Mouse (Mus musculus) kidney, embryonic 14.5 days (tissue): ENCODE results near the gene Ccdc85c. TPM values are rescaled to one million over a fixed set of nuclear protein-coding genes. Genes with fewer than 3 reads are reported as not detected.
A peak's percentile ranks its signal among the peaks of the same experiment; 100 is the strongest.

Experiments used
- ATAC-seq: fragments of 200-750 bp; cut with Nextera tagmentation; 2 replicates; pipeline ENCODE4 v1.8.0; 2017; ENCODE audit warnings: moderate number of reproducible peaks, mild to moderate bottlenecking, moderate TSS enrichment, moderate library complexity; ENCODE audit not compliant: low FRiP score, low TSS enrichment
- H3K27ac ChIP-seq: fragments of 300-500 bp; sonication (generic); 2 replicates; pipeline ENCODE4 v1.5.1; 2014; ENCODE audit warnings: low read depth, mild to moderate bottlenecking, low read length, moderate library complexity, mixed read lengths
- H3K27me3 ChIP-seq: fragments of 300-500 bp; sonication (generic); 2 replicates; pipeline ENCODE4 v1.6.1; 2014; ENCODE audit warnings: mild to moderate bottlenecking, low read length; ENCODE audit not compliant: control insufficient read depth, insufficient read depth
- H3K36me3 ChIP-seq: fragments of 300-500 bp; sonication (generic); 2 replicates; pipeline ENCODE4 v1.6.1; 2014; ENCODE audit warnings: low read length, mixed read lengths; ENCODE audit not compliant: control insufficient read depth, insufficient read depth
- H3K4me1 ChIP-seq: fragments of 300-500 bp; sonication (generic); 2 replicates; pipeline ENCODE4 v1.6.1; 2014; ENCODE audit warnings: low read length, mixed read lengths; ENCODE audit not compliant: control insufficient read depth, insufficient read depth
- H3K4me2 ChIP-seq: fragments of 300-500 bp; sonication (generic); replicated peaks from 2 replicates; pipeline ENCODE4 v1.6.1; 2014; ENCODE audit warnings: low read depth, mild to moderate bottlenecking, low read length
- H3K4me3 ChIP-seq: fragments of 300-500 bp; sonication (generic); 2 replicates; pipeline ENCODE4 v1.5.1; 2014; ENCODE audit warnings: mild to moderate bottlenecking, low read length
- H3K9ac ChIP-seq: fragments of 300-500 bp; sonication (generic); 2 replicates; pipeline ENCODE4 v1.6.1; 2014; ENCODE audit warnings: low read depth, mild to moderate bottlenecking, low read length, moderate library complexity
- H3K9me3 ChIP-seq: fragments of 300-500 bp; sonication (generic); 2 replicates; pipeline ENCODE4 v1.6.1; 2016; ENCODE audit warnings: low read length; ENCODE audit not compliant: control insufficient read depth
- WGBS: fragments of 180-500 bp; shearing (Covaris S2); extraction: QIAGEN DNeasy Blood & Tissue Kit; methylation state at CpG from one replicate; pipeline ENCODE4 v1.1.7; 2014; 5-methylcytosine and 5-hydroxymethylcytosine counted together
- polyA plus RNA-seq: library from polyadenylated mRNA; unstranded; fragments of >200 nt; fragmentation: Nextera tagmentation; extraction: Ambion mirVana; gene quantifications from 2 replicates; pipeline ENCODE4 v1.2.1, GENCODE M21; 2014

The Ccdc85c gene
- polyA plus RNA-seq, 1 experiment from 2014 or later: 9.9 TPM

GRCm38 (mm10) chr12:108286381-108286780, 11.2 kb upstream of the Ccdc85c start:
- 81% methylated on average over 4 of the region's 4 CpGs for WGBS
- Histone ChIP-seq H3K4me1 (peaks cover 10% of the 10 kb centered on the region), H3K4me2 (no peak overlapping the region), H3K27me3 (0 out of 2 replicates have a peak, but pooled peaks cover 5% of the 10 kb centered on the region), H3K36me3 (no peaks in the 10 kb centered on the region), H3K9ac (no peak overlapping the region), H3K9me3 (no peaks in the 10 kb centered on the region), H3K27ac (no peak overlapping the region), H3K4me3 (no peak overlapping the region)
- no peak for ATAC-seq

- 0 out of 2 replicates have a peak, but pooled peaks have one; percentile 36 for ATAC-seq
- 30% methylated on average over 11 of the region's 11 CpGs for WGBS
- Histone ChIP-seq H3K4me3 (no peak overlapping the region), H3K4me2 (no peak overlapping the region), H3K27ac (peak overlapping the region; percentile 12; the same call in 1 of the 2 replicates), H3K4me1 (peaks cover 10% of the 10 kb centered on the region), H3K9ac (no peak overlapping the region; the same call in 1 of the 2 replicates), H3K27me3 (0 out of 2 replicates have a peak, but pooled peaks cover 2% of the 10 kb centered on the region), H3K36me3 (no peaks in the 10 kb centered on the region), H3K9me3 (no peaks in the 10 kb centered on the region)
These were observed 10.2 kb upstream of the Ccdc85c start for GRCm38 (mm10) chr12:108285225-108286011.

- H3K9ac ChIP-seq: peak overlapping the region; percentile 7; the same call in 1 of the 2 replicates
- WGBS: 34% methylated on average over 14 of the region's 14 CpGs
- no peaks in the 10 kb centered on the region for H3K9me3 ChIP-seq
- H3K36me3 ChIP-seq: no peaks in the 10 kb centered on the region
- no peak overlapping the region for H3K4me3 ChIP-seq
- no peak overlapping the region for H3K27ac ChIP-seq
- no peaks in the 10 kb centered on the region for H3K27me3 ChIP-seq
- H3K4me1 ChIP-seq: peaks cover 10% of the 10 kb centered on the region
- ATAC-seq: no peak
- H3K4me2 ChIP-seq: no peak overlapping the region
These were observed 9.4 kb upstream of the Ccdc85c start for GRCm38 (mm10) chr12:108284455-108285224.

- Histone ChIP-seq H3K9ac (no peak overlapping the region), H3K27ac (no peak overlapping the region)
- 37% methylated on average over 14 of the region's 15 CpGs for WGBS
These were observed 3.1 kb upstream of the Ccdc85c start for GRCm38 (mm10) chr12:108278221-108278918.

GRCm38 (mm10) chr12:108277341-108277841, 2.2 kb upstream of the Ccdc85c start:
- 1% methylated on average over 12 of the region's 12 CpGs for WGBS
- H3K27me3 ChIP-seq: peaks cover 11% of the 10 kb centered on the region; the same call in 1 of the 2 replicates
- H3K9me3 ChIP-seq: no peaks in the 10 kb centered on the region
- H3K36me3 ChIP-seq: no peaks in the 10 kb centered on the region
- H3K9ac ChIP-seq: no peak overlapping the region
- H3K4me1 ChIP-seq: peaks cover 46% of the 10 kb centered on the region
- no peak overlapping the region; the same call in 1 of the 2 replicates for H3K27ac ChIP-seq
- peak overlapping the region; percentile 5; the same call in 1 of the 2 replicates for H3K4me3 ChIP-seq
- no peak; the same call in 1 of the 2 replicates for ATAC-seq
- peak overlapping the region; percentile 99 for H3K4me2 ChIP-seq

More at GRCm38 (mm10) chr12:108278221-108278918, 3.1 kb upstream of the Ccdc85c start:
- no peak overlapping the region for H3K4me3 ChIP-seq
- peaks cover 11% of the 10 kb centered on the region; the same call in 1 of the 2 replicates for H3K27me3 ChIP-seq
- H3K36me3 ChIP-seq: no peaks in the 10 kb centered on the region
- H3K4me1 ChIP-seq: peaks cover 36% of the 10 kb centered on the region
- no peaks in the 10 kb centered on the region for H3K9me3 ChIP-seq
- H3K4me2 ChIP-seq: peak overlapping the region; percentile 99; the same call in 1 of the 2 replicates
- peak; percentile 1; the same call in 1 of the 2 replicates for ATAC-seq

- Histone ChIP-seq H3K4me1 (peaks cover 50% of the 10 kb centered on the region), H3K4me3 (peak overlapping the region; percentile 67), H3K27ac (peak overlapping the region; percentile 87), H3K9me3 (no peaks in the 10 kb centered on the region), H3K36me3 (no peaks in the 10 kb centered on the region), H3K27me3 (peaks cover 11% of the 10 kb centered on the region; the same call in 1 of the 2 replicates), H3K4me2 (peak overlapping the region; percentile 99), H3K9ac (peak overlapping the region; percentile 69)
- ATAC-seq: no peak
- WGBS: under 1% methylated on average over 44 of the region's 47 CpGs
These were observed 946 bp upstream of the Ccdc85c start for GRCm38 (mm10) chr12:108275920-108276822.

- peak overlapping the region; percentile 83 for H3K9ac ChIP-seq
- peaks cover 50% of the 10 kb centered on the region for H3K4me1 ChIP-seq
- peak; percentile 95 for ATAC-seq
- H3K27ac ChIP-seq: peak overlapping the region; percentile 87
- H3K4me3 ChIP-seq: peak overlapping the region; percentile 67
- no peaks in the 10 kb centered on the region for H3K9me3 ChIP-seq
- peak overlapping the region; percentile 99 for H3K4me2 ChIP-seq
- no peaks in the 10 kb centered on the region for H3K36me3 ChIP-seq
- peaks cover 11% of the 10 kb centered on the region; the same call in 1 of the 2 replicates for H3K27me3 ChIP-seq
- WGBS: 0% methylated on average over 32 of the region's 37 CpGs
These were observed 274 bp upstream of the Ccdc85c start for GRCm38 (mm10) chr12:108275508-108275890.

GRCm38 (mm10) chr12:108274313-108274595, 971 bp downstream of the Ccdc85c start:
- peaks cover 11% of the 10 kb centered on the region; the same call in 1 of the 2 replicates for H3K27me3 ChIP-seq
- H3K36me3 ChIP-seq: no peaks in the 10 kb centered on the region
- H3K4me3 ChIP-seq: peak overlapping the region; percentile 67
- peaks cover 51% of the 10 kb centered on the region for H3K4me1 ChIP-seq
- no peak for ATAC-seq
- H3K27ac ChIP-seq: no peak overlapping the region
- WGBS: under 1% methylated on average over 21 of the region's 35 CpGs
- H3K9me3 ChIP-seq: no peaks in the 10 kb centered on the region
- peak overlapping the region; percentile 99 for H3K4me2 ChIP-seq
- peak overlapping the region; percentile 83 for H3K9ac ChIP-seq
